Mouse (Mus musculus) C2C12 (cell line): Measurements from ENCODE around the gene Alad.

Experiments
- CEBPB ChIP-seq: IDR thresholded peaks from one replicate; pipeline ENCODE4 v1.6.1; 2011; ENCODE audit warnings: low read depth, mild to moderate bottlenecking, control low read depth, moderate library complexity
- CTCF ChIP-seq: IDR thresholded peaks from one replicate; pipeline ENCODE4 v1.5.1; 2011; ENCODE audit not compliant: control insufficient read depth, insufficient read depth, insufficient read length
- FOSL1 ChIP-seq: IDR thresholded peaks from one replicate; pipeline ENCODE4 v1.8.0; 2011; ENCODE audit warnings: mild to moderate bottlenecking, low read length; ENCODE audit not compliant: poor library complexity, insufficient read depth, severe bottlenecking
- MAX ChIP-seq: IDR thresholded peaks from one replicate; pipeline ENCODE4 v1.6.1; 2011; ENCODE audit warnings: mild to moderate bottlenecking, control low read depth
- MYOD1 ChIP-seq: IDR thresholded peaks from one replicate; pipeline ENCODE4 v1.6.1; 2011; ENCODE audit warnings: low read depth; ENCODE audit not compliant: control insufficient read depth, insufficient read length
- MYOG ChIP-seq: IDR thresholded peaks from one replicate; pipeline ENCODE4 v1.6.1; 2011; ENCODE audit not compliant: control insufficient read depth, insufficient read length; ENCODE audit errors: extremely low read depth
- USF1 ChIP-seq: IDR thresholded peaks from one replicate; pipeline ENCODE4 v1.6.1; 2011; ENCODE audit warnings: low read depth, mild to moderate bottlenecking, control low read depth, moderate library complexity

DNA sequence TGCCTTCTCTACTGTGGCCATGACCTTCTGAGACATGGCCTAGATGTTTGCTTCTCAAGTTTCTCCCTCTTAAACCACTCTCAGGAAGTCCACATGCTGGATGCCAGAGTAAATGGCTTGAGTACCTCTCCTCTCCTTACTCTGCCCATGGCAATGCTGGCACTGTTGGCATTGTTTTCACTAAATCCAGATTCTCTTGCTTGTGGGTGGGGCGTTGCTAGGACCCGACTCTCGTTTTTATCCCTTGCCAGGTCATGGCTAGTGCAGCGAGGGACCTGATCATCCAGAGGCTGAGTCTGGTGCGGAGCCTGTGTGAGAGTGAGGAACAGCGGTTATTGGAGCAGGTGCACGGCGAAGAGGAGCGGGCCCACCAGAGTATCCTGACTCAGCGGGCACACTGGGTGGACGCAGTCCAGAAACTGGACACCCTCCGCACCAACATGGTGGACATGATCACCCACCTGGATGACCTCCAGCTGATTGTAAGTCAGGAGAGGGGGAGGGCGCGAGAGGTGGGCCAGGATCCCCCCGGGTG is 33.5 kb downstream of the Alad start:
- no peak for TF ChIP-seq CTCF
- no peak for TF ChIP-seq FOSL1
- TF ChIP-seq USF1: no peak
- no peak for TF ChIP-seq MYOG
- TF ChIP-seq CEBPB: no peak
- TF ChIP-seq MAX: no peak
- TF ChIP-seq MYOD1: no peak
